9 mouse cellular contexts compared by ENCODE assay signal in the genomic region with DNA sequence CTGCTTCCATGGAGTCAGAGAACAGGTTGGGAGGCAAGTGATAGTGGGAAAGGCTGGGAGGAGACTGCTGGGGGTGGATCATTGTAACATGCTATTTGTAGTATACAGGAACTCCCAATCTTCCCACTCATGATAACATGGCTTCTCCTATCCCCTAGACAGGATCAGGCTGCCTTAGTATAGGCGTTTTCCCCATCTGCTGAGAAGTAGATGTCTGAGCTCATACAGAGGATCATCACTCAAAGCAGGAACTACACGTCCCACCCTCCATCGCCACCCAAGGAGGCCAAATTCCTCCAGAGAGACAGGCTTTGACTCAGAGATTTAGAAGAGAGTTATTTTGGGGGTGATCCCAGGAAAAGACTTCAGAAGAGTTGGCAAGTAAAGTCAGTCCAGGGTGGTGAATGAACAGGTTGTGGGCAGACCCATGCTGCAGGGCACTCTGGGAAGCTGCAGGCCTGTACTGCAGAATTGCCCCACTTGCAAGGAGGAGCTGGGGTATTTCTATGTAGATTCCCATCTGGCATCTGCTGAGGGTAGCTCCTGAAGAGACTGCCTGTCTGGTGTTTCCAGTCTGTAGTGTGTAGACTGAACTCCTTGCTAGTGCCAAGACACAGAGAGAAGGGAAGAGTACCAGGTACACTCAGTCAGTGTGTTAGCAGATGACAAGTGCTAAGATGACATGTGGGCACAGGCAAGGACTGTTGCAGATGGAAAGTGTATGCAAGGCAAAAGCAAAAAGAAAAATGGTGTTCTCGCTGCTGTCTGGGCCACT.
"Had no signal": no experiment of that assay in that cellular context is flagged by ENCODE, and none has a peak within 500 bp of the region (broad histone marks: within the 10 kb centered on the region; RNA-seq: fewer than 3 reads in every experiment).

No protein-coding gene starts in this region.

- DNase-seq: kidney, adult 2 months; kidney, postnatal 14 days; layer of hippocampus, postnatal 36 days; lung, embryonic 14.5 days; lung, postnatal 10 days; lung, postnatal 4 days; midbrain, embryonic 14.5 days; spleen, adult 18-20 months; thymus, postnatal 36 days had no signal
